Mouse (Mus musculus): ENCODE data around the gene Hnrnpa1. TPM values are rescaled to one million over a fixed set of nuclear protein-coding genes. Genes with fewer than 3 reads are reported as not detected.
"Not testable (repeated sequence)": the region's sequence is repeated elsewhere in the genome, so short reads cannot be mapped to it uniquely, and the experiment has no call there.

Hnrnpa1 gene
- polyA plus RNA-seq, 1 experiment, result 1,787 TPM

DNA sequence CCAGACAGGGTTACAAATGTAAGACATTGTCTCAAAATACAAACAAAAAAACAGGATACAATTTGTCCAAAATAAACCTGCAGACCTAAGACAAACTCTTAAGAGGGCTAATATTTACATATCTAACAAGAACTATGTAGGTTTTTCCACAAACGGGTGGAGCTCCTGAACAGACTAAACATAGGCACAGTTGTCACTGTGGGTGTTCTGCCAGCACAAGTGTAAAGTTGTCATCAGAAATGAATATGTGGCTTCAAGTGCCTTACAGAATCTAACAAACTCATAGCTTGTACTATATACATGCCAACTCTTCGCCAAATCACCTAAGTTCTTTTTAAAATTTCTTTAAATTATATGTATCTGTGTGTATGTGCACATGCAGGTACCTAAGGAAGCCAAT lies 7.1 kb upstream of the Hnrnpa1 start:
- no peaks in the 10 kb centered on the region for H3K9me3 ChIP-seq (replicated peaks; ENCODE audit: control insufficient read depth, insufficient read depth, low read length, poor library complexity, severe bottlenecking)
- no peaks in the 10 kb centered on the region for H3K4me1 ChIP-seq (ENCODE audit: control insufficient read depth, insufficient read depth, low read length)
- H3K4me3 ChIP-seq (ENCODE audit: low read depth, low read length), result no peak overlapping the region
- no peaks in the 10 kb centered on the region for H3K27me3 ChIP-seq (ENCODE audit: control insufficient read depth, insufficient read depth, low read length, poor library complexity, severe bottlenecking)
- TF ChIP-seq EP300 (IDR thresholded peaks at IDR 0.05; ENCODE audit: insufficient read depth, low read depth, low read length) (no peak), POLR2A (IDR thresholded peaks at IDR 0.05; ENCODE audit: insufficient read depth, low read length) (no peak), CTCF (IDR thresholded peaks at IDR 0.05; ENCODE audit: low read depth, low read length) (no peak)
- H3K9ac ChIP-seq (ENCODE audit: low read depth, poor library complexity, severe bottlenecking), result no peak overlapping the region
- no peak overlapping the region for H3K27ac ChIP-seq (ENCODE audit: insufficient read depth, low read length)
- peaks cover 6% of the 10 kb centered on the region for H3K36me3 ChIP-seq (ENCODE audit: control insufficient read depth, insufficient read depth, low read length, poor library complexity, severe bottlenecking)

DNA sequence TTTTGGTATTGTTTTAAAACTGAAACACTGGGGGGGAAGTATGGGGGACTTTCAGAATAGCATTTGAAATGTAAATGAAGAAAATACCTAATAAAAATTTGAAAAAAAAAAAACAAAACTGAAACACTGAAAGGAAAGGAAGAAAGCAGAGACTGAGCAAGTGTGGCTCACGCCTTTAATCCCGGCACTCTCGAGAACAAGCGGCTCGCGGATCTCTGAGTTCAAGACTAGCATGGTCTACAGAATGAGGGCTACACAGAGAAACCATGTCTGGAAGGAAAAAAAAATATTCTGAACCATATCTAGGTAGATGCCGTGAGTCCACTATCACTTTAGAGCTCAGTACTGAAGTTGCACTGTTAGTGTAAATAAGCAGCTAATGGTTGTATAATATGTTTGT lies 2.9 kb upstream of the Hnrnpa1 start:
- no peaks in the 10 kb centered on the region for H3K9me3 ChIP-seq (replicated peaks; ENCODE audit: control insufficient read depth, insufficient read depth, low read length, poor library complexity, severe bottlenecking)
- H3K4me1 ChIP-seq (ENCODE audit: control insufficient read depth, insufficient read depth, low read length), result no peaks in the 10 kb centered on the region
- H3K9ac ChIP-seq (ENCODE audit: low read depth, poor library complexity, severe bottlenecking), result peak overlapping the region; percentile 48; the same call in 1 of the 2 replicates
- no peaks in the 10 kb centered on the region for H3K27me3 ChIP-seq (ENCODE audit: control insufficient read depth, insufficient read depth, low read length, poor library complexity, severe bottlenecking)
- no peak for TF ChIP-seq CTCF (IDR thresholded peaks at IDR 0.05; ENCODE audit: low read depth, low read length)
- no peak for TF ChIP-seq EP300 (IDR thresholded peaks at IDR 0.05; ENCODE audit: insufficient read depth, low read depth, low read length)
- no peak for TF ChIP-seq POLR2A (IDR thresholded peaks at IDR 0.05; ENCODE audit: insufficient read depth, low read length)
- no peak overlapping the region for H3K27ac ChIP-seq (ENCODE audit: insufficient read depth, low read length)
- H3K4me3 ChIP-seq (ENCODE audit: low read depth, low read length), result no peak overlapping the region; the same call in 1 of the 2 replicates
- H3K36me3 ChIP-seq (ENCODE audit: control insufficient read depth, insufficient read depth, low read length, poor library complexity, severe bottlenecking), result peaks cover 20% of the 10 kb centered on the region

DNA sequence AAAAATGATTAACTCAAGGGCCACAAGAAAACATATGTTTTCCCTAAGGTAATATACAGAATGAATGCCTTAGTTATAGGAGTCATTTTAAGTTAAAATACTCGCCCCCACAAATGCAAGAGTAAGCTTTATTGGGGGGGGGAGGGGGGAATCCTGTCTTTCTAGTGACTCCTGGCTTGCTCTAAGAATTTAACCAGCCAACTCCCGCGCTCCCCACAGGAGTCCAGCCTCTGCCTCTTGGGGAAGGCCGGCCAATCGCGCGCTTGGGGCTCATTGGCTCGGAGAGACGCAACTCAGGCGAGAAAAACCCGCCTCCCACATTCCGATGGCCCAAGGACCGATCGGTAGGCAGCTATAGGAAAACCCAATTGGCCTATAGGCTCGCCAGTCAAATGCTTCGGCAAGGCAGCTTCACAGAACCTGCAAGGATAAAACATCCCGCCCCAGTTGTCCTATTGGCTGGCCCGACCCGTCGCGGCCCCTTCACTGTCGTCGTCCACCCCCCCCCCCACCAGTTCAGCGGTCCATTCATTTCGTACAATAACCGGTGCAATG lies 1.0 kb upstream of the Hnrnpa1 start:
- H3K9ac ChIP-seq (ENCODE audit: low read depth, poor library complexity, severe bottlenecking), result peak overlapping the region; percentile 74
- H3K4me1 ChIP-seq (ENCODE audit: control insufficient read depth, insufficient read depth, low read length), result no peaks in the 10 kb centered on the region
- H3K27me3 ChIP-seq (ENCODE audit: control insufficient read depth, insufficient read depth, low read length, poor library complexity, severe bottlenecking), result no peaks in the 10 kb centered on the region
- H3K9me3 ChIP-seq (replicated peaks; ENCODE audit: control insufficient read depth, insufficient read depth, low read length, poor library complexity, severe bottlenecking), result no peaks in the 10 kb centered on the region
- peak overlapping the region; percentile 84 for H3K4me3 ChIP-seq (ENCODE audit: low read depth, low read length)
- no peak for TF ChIP-seq POLR2A (IDR thresholded peaks at IDR 0.05; ENCODE audit: insufficient read depth, low read length)
- no peak for TF ChIP-seq EP300 (IDR thresholded peaks at IDR 0.05; ENCODE audit: insufficient read depth, low read depth, low read length)
- no peak for TF ChIP-seq CTCF (IDR thresholded peaks at IDR 0.05; ENCODE audit: low read depth, low read length)
- peak overlapping the region; percentile 56 for H3K27ac ChIP-seq (ENCODE audit: insufficient read depth, low read length)
- peaks cover 36% of the 10 kb centered on the region for H3K36me3 ChIP-seq (ENCODE audit: control insufficient read depth, insufficient read depth, low read length, poor library complexity, severe bottlenecking)

DNA sequence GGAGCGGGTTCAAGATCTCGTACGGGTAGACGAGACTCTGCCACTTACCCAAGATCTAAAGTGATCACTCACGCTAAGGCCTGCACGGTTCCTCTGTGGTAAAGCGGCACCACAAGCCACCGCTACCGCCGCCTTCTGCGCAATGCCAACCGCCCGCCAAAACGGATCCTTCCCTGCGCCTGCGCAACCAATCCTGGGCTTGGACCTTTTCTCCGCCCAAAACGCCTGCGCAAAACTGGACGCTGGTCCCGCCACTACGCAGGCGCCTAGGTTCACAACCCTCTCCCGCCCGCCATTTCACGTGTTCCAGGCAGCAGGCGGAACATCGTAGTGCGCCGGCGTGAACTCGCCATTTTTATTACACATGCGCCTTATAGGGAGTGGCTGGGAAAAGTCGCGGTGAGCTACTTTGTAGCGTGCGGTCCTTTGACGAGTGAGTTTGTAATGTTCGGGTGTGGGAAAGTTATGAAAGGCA lies 510 bp upstream of the Hnrnpa1 start, which contains the start of gene Cbx5:
TSS of gene Cbx5 (minus strand) at position 132 of the 475 bp plus-strand sequence.
- peak within 1 kb of the TSS; percentile 94 for H3K4me3 ChIP-seq (ENCODE audit: low read depth, low read length)
- H3K27me3 ChIP-seq (ENCODE audit: control insufficient read depth, insufficient read depth, low read length, poor library complexity, severe bottlenecking), result no peaks in the 10 kb centered on the region
- peak within 1 kb of the TSS; percentile 87 for H3K27ac ChIP-seq (ENCODE audit: insufficient read depth, low read length)
- no peaks in the 10 kb centered on the region for H3K4me1 ChIP-seq (ENCODE audit: control insufficient read depth, insufficient read depth, low read length)
- H3K36me3 ChIP-seq (ENCODE audit: control insufficient read depth, insufficient read depth, low read length, poor library complexity, severe bottlenecking), result peaks cover 36% of the 10 kb centered on the region
- TF ChIP-seq EP300 (IDR thresholded peaks at IDR 0.05; ENCODE audit: insufficient read depth, low read depth, low read length) (no peak), POLR2A (IDR thresholded peaks at IDR 0.05; ENCODE audit: insufficient read depth, low read length) (peak; percentile 28)
- peak within 1 kb of the TSS; percentile 92 for H3K9ac ChIP-seq (ENCODE audit: low read depth, poor library complexity, severe bottlenecking)
- H3K9me3 ChIP-seq (replicated peaks; ENCODE audit: control insufficient read depth, insufficient read depth, low read length, poor library complexity, severe bottlenecking), result no peaks in the 10 kb centered on the region

DNA sequence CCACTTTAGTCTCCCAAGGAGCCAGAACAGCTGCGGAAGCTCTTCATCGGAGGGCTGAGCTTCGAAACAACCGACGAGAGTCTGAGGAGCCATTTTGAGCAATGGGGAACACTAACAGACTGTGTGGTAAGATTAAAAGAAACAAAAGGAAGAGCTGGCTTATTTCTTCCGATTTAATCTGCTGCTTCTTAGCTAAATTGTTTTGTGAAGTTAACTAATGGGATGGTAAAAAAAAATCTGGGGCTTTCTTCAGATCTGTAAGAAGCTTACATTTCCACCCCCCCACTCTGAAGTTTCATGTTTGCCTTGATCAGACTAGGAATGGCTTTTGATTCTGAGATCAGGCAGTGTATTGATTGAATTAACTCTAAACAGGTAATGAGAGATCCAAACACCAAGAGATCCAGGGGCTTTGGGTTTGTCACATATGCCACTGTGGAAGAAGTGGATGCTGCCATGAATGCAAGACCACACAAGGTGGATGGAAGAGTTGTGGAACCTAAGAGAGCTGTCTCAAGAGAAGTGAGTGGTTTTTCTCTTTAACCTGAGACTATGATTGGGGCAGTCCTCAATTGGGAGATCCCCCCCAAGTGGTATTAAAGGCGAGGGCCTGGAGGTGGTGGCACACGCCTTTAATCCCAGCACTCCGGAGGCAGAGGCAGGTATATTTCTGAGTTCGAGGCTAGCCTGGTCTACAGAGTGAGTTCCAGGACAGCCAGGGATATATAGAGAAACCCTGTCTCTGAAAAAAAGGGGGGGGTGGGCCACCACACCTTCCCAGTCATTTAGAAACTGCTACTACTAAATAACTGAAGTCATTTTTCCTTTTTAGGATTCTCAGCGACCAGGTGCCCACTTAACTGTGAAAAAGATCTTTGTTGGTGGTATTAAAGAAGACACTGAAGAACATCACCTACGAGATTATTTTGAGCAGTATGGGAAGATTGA lies 1.1 kb downstream of the Hnrnpa1 start:
- H3K27me3 ChIP-seq (ENCODE audit: control insufficient read depth, insufficient read depth, low read length, poor library complexity, severe bottlenecking); H3K4me1 ChIP-seq (ENCODE audit: control insufficient read depth, insufficient read depth, low read length); H3K9me3 ChIP-seq (replicated peaks; ENCODE audit: control insufficient read depth, insufficient read depth, low read length, poor library complexity, severe bottlenecking): not testable (repeated sequence)
- Histone ChIP-seq H3K9ac (ENCODE audit: low read depth, poor library complexity, severe bottlenecking) (peak overlapping the region; percentile 92), H3K4me3 (ENCODE audit: low read depth, low read length) (peak overlapping the region; percentile 94), H3K36me3 (ENCODE audit: control insufficient read depth, insufficient read depth, low read length, poor library complexity, severe bottlenecking) (peaks cover 50% of the 10 kb centered on the region), H3K27ac (ENCODE audit: insufficient read depth, low read length) (peak overlapping the region; percentile 87)

DNA sequence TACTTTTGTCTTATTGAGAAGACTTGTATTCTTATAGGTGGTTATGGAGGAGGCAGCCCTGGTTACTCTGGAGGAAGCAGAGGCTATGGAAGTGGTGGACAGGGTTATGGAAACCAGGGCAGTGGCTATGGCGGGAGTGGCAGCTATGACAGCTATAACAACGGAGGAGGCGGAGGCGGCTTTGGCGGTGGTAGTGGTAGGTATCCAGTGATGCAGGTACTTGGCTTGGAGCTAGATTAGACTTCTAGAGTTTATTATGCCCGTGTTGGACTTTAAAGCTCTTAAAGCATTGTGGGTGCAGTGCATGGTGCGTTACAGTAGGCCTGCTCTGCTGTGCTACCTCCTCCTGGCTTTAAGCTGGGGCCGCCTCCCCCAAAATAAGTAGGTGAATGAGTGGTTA lies 2.7 kb downstream of the Hnrnpa1 start:
- Histone ChIP-seq H3K4me3 (ENCODE audit: low read depth, low read length) (peak overlapping the region; percentile 61), H3K4me1 (ENCODE audit: control insufficient read depth, insufficient read depth, low read length) (no peaks in the 10 kb centered on the region), H3K36me3 (ENCODE audit: control insufficient read depth, insufficient read depth, low read length, poor library complexity, severe bottlenecking) (peaks cover 65% of the 10 kb centered on the region), H3K9me3 (replicated peaks; ENCODE audit: control insufficient read depth, insufficient read depth, low read length, poor library complexity, severe bottlenecking) (no peaks in the 10 kb centered on the region), H3K27ac (ENCODE audit: insufficient read depth, low read length) (peak overlapping the region; percentile 52; the same call in 1 of the 2 replicates), H3K9ac (ENCODE audit: low read depth, poor library complexity, severe bottlenecking) (peak overlapping the region; percentile 92), H3K27me3 (ENCODE audit: control insufficient read depth, insufficient read depth, low read length, poor library complexity, severe bottlenecking) (no peaks in the 10 kb centered on the region)
- TF ChIP-seq CTCF (IDR thresholded peaks at IDR 0.05; ENCODE audit: low read depth, low read length), result no peak
- no peak for TF ChIP-seq POLR2A (IDR thresholded peaks at IDR 0.05; ENCODE audit: insufficient read depth, low read length)
- TF ChIP-seq EP300 (IDR thresholded peaks at IDR 0.05; ENCODE audit: insufficient read depth, low read depth, low read length), result no peak
